Mouse (Mus musculus) lung, adult 2 months (tissue): ENCODE results near the gene Perp.

Experiments used
- CTCF ChIP-seq: fragments of 200-500 bp; IDR thresholded peaks from 2 replicates; pipeline ENCODE4 v1.5.1; 2011; ENCODE audit warnings: mild to moderate bottlenecking, low read length, control low read depth; ENCODE audit not compliant: insufficient read depth
- POLR2A ChIP-seq: fragments of 200-500 bp; IDR thresholded peaks from 2 replicates; pipeline ENCODE4 v1.6.1; 2011; ENCODE audit warnings: low read depth, mild to moderate bottlenecking, control low read depth, low read length, borderline replicate concordance; ENCODE audit errors: extremely low read depth

DNA sequence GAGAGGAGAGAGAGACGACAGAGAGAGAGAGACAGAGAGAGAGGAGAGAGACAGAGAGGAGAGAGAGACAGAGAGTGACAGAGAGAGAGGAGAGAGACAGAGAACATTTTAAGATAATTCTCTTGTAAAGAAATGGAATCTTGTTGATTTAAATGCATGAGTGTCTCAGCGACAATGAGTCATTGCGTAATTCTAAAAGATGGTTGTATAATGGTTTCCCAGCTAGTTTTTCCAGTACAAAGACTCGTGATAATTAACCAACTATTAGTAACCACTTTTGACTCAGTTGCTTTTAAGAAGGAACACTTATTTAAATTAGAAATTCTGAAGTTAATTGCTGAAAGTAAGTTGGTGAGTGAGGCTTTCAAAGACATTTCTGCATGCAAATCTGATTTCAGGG, 16.6 kb downstream of the Perp start:
- TF ChIP-seq CTCF: no peak
- no peak for TF ChIP-seq POLR2A
